8 mouse cellular contexts compared by ENCODE assay signal in genomic region chr14:102982016-102982626, GRCm38 (mm10). TPM values are rescaled to one million over a fixed set of nuclear protein-coding genes. Genes with fewer than 3 reads are reported as not detected.
DNase-seq lines count a peak whose midpoint lies in the region; ATAC-seq and TF ChIP-seq lines count a peak whose summit lies in the region.

No protein-coding gene starts in this region.

- no peak for TF ChIP-seq CTCF in hindbrain, postnatal 0 days (IDR thresholded peaks at IDR 0.05; ENCODE audit: low read depth)

- H3K9ac ChIP-seq in hindbrain, postnatal 0 days (replicated peaks; ENCODE audit: low read length) = peak overlapping the region; percentile 74
- peak overlapping the region; percentile 75 for H3K9ac ChIP-seq in midbrain, embryonic 14.5 days (replicated peaks; ENCODE audit: low read length)

- H3K27ac ChIP-seq in hindbrain, postnatal 0 days = peak overlapping the region; percentile 73
- peak overlapping the region; percentile 84 for H3K27ac ChIP-seq in midbrain, embryonic 14.5 days (replicated peaks; ENCODE audit: low read depth, low read length)

- H3K4me3 ChIP-seq in hindbrain, postnatal 0 days (ENCODE audit: low read length) = peak overlapping the region; percentile 82
- H3K4me3 ChIP-seq in midbrain, embryonic 14.5 days (replicated peaks; ENCODE audit: low read depth, low read length) = peak overlapping the region; percentile 72

- H3K36me3 ChIP-seq in hindbrain, postnatal 0 days (ENCODE audit: insufficient read depth, low read length) = no peaks in the 10 kb centered on the region
- no peaks in the 10 kb centered on the region for H3K36me3 ChIP-seq in midbrain, embryonic 14.5 days (ENCODE audit: control insufficient read depth, insufficient read depth, low read length)

- ATAC-seq in frontal cortex, adult (ENCODE audit: low TSS enrichment) = peak; percentile 30
- peak; percentile 41 for ATAC-seq in hindbrain, postnatal 0 days
- ATAC-seq in midbrain, embryonic 14.5 days (ENCODE audit: low FRiP score, low TSS enrichment) = peak; percentile 44

- 3% methylated on average over 60 of the region's 76 CpGs for WGBS in hindbrain, postnatal 0 days
- under 1% methylated on average over 76 of the region's 76 CpGs for WGBS in midbrain, embryonic 14.5 days

- H3K9me3 ChIP-seq in hindbrain, postnatal 0 days (ENCODE audit: low read length) = no peaks in the 10 kb centered on the region
- no peaks in the 10 kb centered on the region for H3K9me3 ChIP-seq in midbrain, embryonic 14.5 days (ENCODE audit: control insufficient read depth, low read length)

- peak overlapping the region; percentile 63 for H3K4me2 ChIP-seq in hindbrain, postnatal 0 days (ENCODE audit: low read depth, low read length)
- peak overlapping the region; percentile 90 for H3K4me2 ChIP-seq in midbrain, embryonic 14.5 days (ENCODE audit: low read length)

- H3K4me1 ChIP-seq in hindbrain, postnatal 0 days (ENCODE audit: insufficient read depth, low read length) = 0 out of 2 replicates have a peak, but pooled peaks cover 5% of the 10 kb centered on the region
- peaks cover 14% of the 10 kb centered on the region; the same call in 1 of the 2 replicates for H3K4me1 ChIP-seq in midbrain, embryonic 14.5 days (ENCODE audit: control insufficient read depth, insufficient read depth, low read length)

- no peaks in the 10 kb centered on the region for H3K27me3 ChIP-seq in hindbrain, postnatal 0 days (ENCODE audit: insufficient read depth, low read length)
- no peaks in the 10 kb centered on the region for H3K27me3 ChIP-seq in midbrain, embryonic 14.5 days (ENCODE audit: control insufficient read depth, insufficient read depth, low read length)

- peak; percentile 52 for DNase-seq in ovary, postnatal 14 days (ENCODE audit: low spot score)
- DNase-seq in ovary, postnatal 36 days (ENCODE audit: low spot score) = no peak
- DNase-seq in cerebellum, adult 8-10 months = peak; percentile 56
- DNase-seq in hindbrain, postnatal 0 days (ENCODE audit: low spot score) = no peak
- peak; percentile 28 to 56 for DNase-seq in left cerebral cortex, adult 18-20 months (ENCODE audit: low spot score in 2 of 2)
- DNase-seq in midbrain, embryonic 14.5 days = no peak
- peak; percentile 59 for DNase-seq in thymus, postnatal 25 days

RNA-seq across cellular contexts. Expression of gene Kctd12, which starts 0.3 kb away (rescaled TPM):
- total RNA-seq in hindbrain, postnatal 0 days (2014; rRNA removed) = 93.9 and 98.8 TPM in 2 replicates
- 11.1 and 12.6 TPM in 2 replicates for polyA plus RNA-seq in hindbrain, postnatal 0 days (2015; fragmentation: Nextera tagmentation; extraction: Ambion mirVana)
- 10 to 100 TPM; 48.1 to 51.1 TPM for total RNA-seq in left cerebral cortex, adult 18-20 months (2021)
- 18.0 and 22.7 TPM in 2 replicates for polyA plus RNA-seq in midbrain, embryonic 14.5 days (2014; fragmentation: Nextera tagmentation; extraction: Ambion mirVana)

Comparison
In these comparisons a context has a peak if more than half of its experiments do, and no peak if none do; other contexts are left out.
1. DNase-seq: peak in ovary, postnatal 14 days (single experiment), cerebellum, adult 8-10 months (single experiment), left cerebral cortex, adult 18-20 months (2 of 2) and thymus, postnatal 25 days (single experiment); none in ovary, postnatal 36 days (single experiment), hindbrain, postnatal 0 days (single experiment) and midbrain, embryonic 14.5 days (single experiment).
2. Peak in every context shown above with its lines, with median percentiles within 50 percentile points of each other: ATAC-seq.